Mouse (Mus musculus) erythroblast, embryonic 14.5 days (primary cell): ENCODE data around the gene Arvcf.

ENCODE experiments used
- GATA1 ChIP-seq: IDR thresholded peaks from 2 replicates; pipeline ENCODE4 v1.6.1; 2012; ENCODE audit warnings: low read length, inconsistent platforms, mixed read lengths
- TAL1 ChIP-seq: IDR thresholded peaks from 3 replicates; pipeline ENCODE4 v1.6.1; 2012; ENCODE audit warnings: low read length, inconsistent platforms, mixed read lengths

- TF ChIP-seq TAL1 (no peak), GATA1 (no peak)
Observed at GRCm38 (mm10) chr16:18433341-18433920, 85.4 kb downstream of the Arvcf start.
